Mouse (Mus musculus) heart, postnatal 0 days (tissue): ENCODE results near the gene Rapgef5. TPM values are rescaled to one million over a fixed set of nuclear protein-coding genes. Genes with fewer than 3 reads are reported as not detected.

Experiments
- ATAC-seq: fragments of 200-750 bp; cut with Nextera tagmentation; 2 replicates; pipeline ENCODE4 v1.8.0; 2017; ENCODE audit warnings: low read depth, moderate number of reproducible peaks, moderate library complexity; ENCODE audit not compliant: insufficient read depth
- DNase-seq: peaks from one replicate; pipeline ENCODE4 v3.0.0-alpha.2; 2016; ENCODE audit warnings: low spot score
- H3K27ac ChIP-seq: fragments of 300-500 bp; sonication (generic); 2 replicates; pipeline ENCODE4 v1.5.1; 2014; ENCODE audit warnings: low read depth, mild to moderate bottlenecking
- H3K27me3 ChIP-seq: fragments of 300-500 bp; sonication (generic); 2 replicates; pipeline ENCODE4 v1.6.1; 2014; ENCODE audit warnings: low read length, mixed read lengths; ENCODE audit not compliant: control insufficient read depth, insufficient read depth
- H3K36me3 ChIP-seq: fragments of 300-500 bp; sonication (generic); replicated peaks from 2 replicates; pipeline ENCODE4 v1.6.1; 2014; ENCODE audit warnings: low read length, mixed read lengths; ENCODE audit not compliant: control insufficient read depth, insufficient read depth
- H3K4me1 ChIP-seq: fragments of 300-500 bp; sonication (generic); 2 replicates; pipeline ENCODE4 v1.6.1; 2014; ENCODE audit warnings: antibody characterized with exemption; ENCODE audit not compliant: control insufficient read depth, insufficient read depth
- H3K4me2 ChIP-seq: fragments of 300-500 bp; sonication (generic); 2 replicates; pipeline ENCODE4 v1.6.1; 2014; ENCODE audit warnings: low read depth, mild to moderate bottlenecking, low read length, moderate library complexity
- H3K4me3 ChIP-seq: fragments of 300-500 bp; sonication (generic); 2 replicates; pipeline ENCODE4 v1.5.1; 2014; ENCODE audit warnings: low read depth, low read length
- H3K9ac ChIP-seq: fragments of 300-500 bp; sonication (generic); replicated peaks from 2 replicates; pipeline ENCODE4 v1.6.1; 2014; ENCODE audit warnings: low read depth, low read length, mixed read lengths
- H3K9me3 ChIP-seq: fragments of 300-500 bp; sonication (generic); replicated peaks from 2 replicates; pipeline ENCODE4 v1.6.1; 2016; ENCODE audit warnings: low read length; ENCODE audit not compliant: control insufficient read depth
- CTCF ChIP-seq: IDR thresholded peaks from 2 replicates; pipeline ENCODE4 v1.5.1; 2016; ENCODE audit warnings: antibody characterized with exemption, control low read depth, low read depth
- EP300 ChIP-seq: IDR thresholded peaks from 2 replicates; pipeline ENCODE4 v1.6.1; 2016; ENCODE audit warnings: antibody characterized with exemption, low read depth
- WGBS: fragments of 180-500 bp; shearing (Covaris S2); extraction: QIAGEN DNeasy Blood & Tissue Kit; methylation state at CpG from one replicate; pipeline ENCODE4 v1.1.7; 2014; 5-methylcytosine and 5-hydroxymethylcytosine counted together
- polyA plus RNA-seq: library from polyadenylated mRNA; unstranded; fragments of >200 nt; fragmentation: Nextera tagmentation; extraction: Ambion mirVana; gene quantifications from 2 replicates; pipeline ENCODE4 v1.2.1, GENCODE M21; 2015
- total RNA-seq: library from RNA; depleted of rRNA; stranded (reverse); fragments of >200 nt; gene quantifications from 2 replicates; pipeline ENCODE4 v1.2.3, GENCODE M21; 2014; ENCODE audit warnings: low replicate concordance

Gene Rapgef5
- total and polyA plus RNA-seq, 2 experiments from 2014 or later, result 11.1 to 30.8 TPM

GRCm38 (mm10) chr12:117703413-117703812, 187.1 kb downstream of the Rapgef5 start:
- WGBS, result 68% methylated on average over 2 of the region's 2 CpGs
- Histone ChIP-seq H3K4me1 (no peaks in the 10 kb centered on the region), H3K4me3 (no peak overlapping the region), H3K27ac (no peak overlapping the region), H3K4me2 (no peak overlapping the region), H3K27me3 (no peaks in the 10 kb centered on the region), H3K9me3 (no peaks in the 10 kb centered on the region), H3K36me3 (no peaks in the 10 kb centered on the region), H3K9ac (no peak overlapping the region)
- DNase-seq, result no peak
- TF ChIP-seq EP300 (no peak), CTCF (no peak)
- ATAC-seq, result no peak

GRCm38 (mm10) chr12:117705308-117705707, 189.0 kb downstream of the Rapgef5 start:
- Histone ChIP-seq H3K27me3 (no peaks in the 10 kb centered on the region), H3K9me3 (no peaks in the 10 kb centered on the region), H3K4me1 (no peaks in the 10 kb centered on the region; the same call in 1 of the 2 replicates), H3K9ac (no peak overlapping the region), H3K4me3 (no peak overlapping the region), H3K36me3 (no peaks in the 10 kb centered on the region), H3K4me2 (no peak overlapping the region), H3K27ac (no peak overlapping the region)
- ATAC-seq (no peak), DNase-seq (no peak)
- WGBS, result 62% methylated on average over 3 of the region's 3 CpGs
- TF ChIP-seq CTCF (no peak), EP300 (no peak)

- Histone ChIP-seq H3K9ac (no peak overlapping the region), H3K4me3 (no peak overlapping the region), H3K4me1 (no peaks in the 10 kb centered on the region; the same call in 1 of the 2 replicates), H3K27me3 (no peaks in the 10 kb centered on the region), H3K4me2 (no peak overlapping the region), H3K27ac (no peak overlapping the region), H3K36me3 (no peaks in the 10 kb centered on the region), H3K9me3 (no peaks in the 10 kb centered on the region)
- DNase-seq, result no peak
- TF ChIP-seq EP300 (no peak), CTCF (no peak)
- 79% methylated on average over 12 of the region's 12 CpGs for WGBS
- ATAC-seq, result no peak
These were observed 193.0 kb downstream of the Rapgef5 start for GRCm38 (mm10) chr12:117709280-117709679.

GRCm38 (mm10) chr12:117712474-117712873, 196.2 kb downstream of the Rapgef5 start:
- no peak for TF ChIP-seq CTCF
- TF ChIP-seq EP300, result no peak
- Histone ChIP-seq H3K4me1 (no peaks in the 10 kb centered on the region; the same call in 1 of the 2 replicates), H3K4me2 (no peak overlapping the region), H3K9ac (no peak overlapping the region), H3K36me3 (0 out of 2 replicates have a peak, but pooled peaks cover 4% of the 10 kb centered on the region), H3K9me3 (no peaks in the 10 kb centered on the region), H3K27me3 (no peaks in the 10 kb centered on the region), H3K4me3 (no peak overlapping the region), H3K27ac (no peak overlapping the region)
- DNase-seq, result no peak
- no peak for ATAC-seq
- 86% methylated on average over 6 of the region's 6 CpGs for WGBS

- WGBS, result 54% methylated on average over 6 of the region's 6 CpGs
- Histone ChIP-seq H3K36me3 (0 out of 2 replicates have a peak, but pooled peaks cover 5% of the 10 kb centered on the region), H3K4me1 (no peaks in the 10 kb centered on the region; the same call in 1 of the 2 replicates), H3K4me2 (no peak overlapping the region), H3K4me3 (no peak overlapping the region), H3K9me3 (no peaks in the 10 kb centered on the region), H3K9ac (no peak overlapping the region), H3K27me3 (no peaks in the 10 kb centered on the region), H3K27ac (no peak overlapping the region)
- ATAC-seq, result no peak
- TF ChIP-seq EP300 (no peak), CTCF (no peak)
- DNase-seq, result no peak
These were observed 197.3 kb downstream of the Rapgef5 start for GRCm38 (mm10) chr12:117713616-117714015.
